Mouse (Mus musculus) T-helper 2 cell (primary cell): Measurements from ENCODE around the gene Ms4a6d.

Experiments used
- in situ Hi-C: fragments of 300-600 bp; cut with MboI, MseI; formaldehyde crosslinking; loops from one replicate; pipeline ENCODE4 v1.15.1; 2025; ENCODE audit warnings: high pct_unique_total_duplicates

The Ms4a6d gene

GRCm38 (mm10) chr19:11604603-11605002 is at the start of gene Ms4a6d:
TSS of gene Ms4a6d (minus strand) at chr19:11604849.
- in situ Hi-C loops, result loop anchor here (5.0 kb wide), 2 partner anchors 163 to 252 kb away; no protein-coding TSS in a partner anchor

GRCm38 (mm10) chr19:11649564-11649963 is 44.9 kb upstream of the Ms4a6d start:
- in situ Hi-C loops, result no loop called here

GRCm38 (mm10) chr19:11646166-11646565 is 41.5 kb upstream of the Ms4a6d start:
- in situ Hi-C loops, result no loop called here

- in situ Hi-C loops, result no loop called here
Measured at GRCm38 (mm10) chr19:11640732-11641131, 36.1 kb upstream of the Ms4a6d start, which contains the start of gene Ms4a3. TSS of gene Ms4a3 (minus strand) at chr19:11640851.

- in situ Hi-C loops, result no loop called here
Measured at GRCm38 (mm10) chr19:11639038-11639437, 34.4 kb upstream of the Ms4a6d start.

GRCm38 (mm10) chr19:11635572-11635971 is 30.9 kb upstream of the Ms4a6d start:
- in situ Hi-C loops, result no loop called here

- in situ Hi-C loops, result no loop called here
Measured at GRCm38 (mm10) chr19:11634330-11634729, 29.7 kb upstream of the Ms4a6d start.

GRCm38 (mm10) chr19:11633732-11634131 is 29.1 kb upstream of the Ms4a6d start:
- in situ Hi-C loops, result no loop called here

- in situ Hi-C loops, result no loop called here
Measured at GRCm38 (mm10) chr19:11625231-11625630, 20.6 kb upstream of the Ms4a6d start.

GRCm38 (mm10) chr19:11624800-11625199 is 20.2 kb upstream of the Ms4a6d start:
- in situ Hi-C loops, result no loop called here

GRCm38 (mm10) chr19:11623551-11623950 is 18.9 kb upstream of the Ms4a6d start, which contains the start of gene Ms4a2:
TSS of gene Ms4a2 (minus strand) at chr19:11623719.
- in situ Hi-C loops, result no loop called here

GRCm38 (mm10) chr19:11617983-11618382 is 13.3 kb upstream of the Ms4a6d start:
- in situ Hi-C loops, result no loop called here

- in situ Hi-C loops, result no loop called here
Measured at GRCm38 (mm10) chr19:11614805-11615204, 10.2 kb upstream of the Ms4a6d start.

- in situ Hi-C loops, result no loop called here
Measured at GRCm38 (mm10) chr19:11613776-11614443, 9.3 kb upstream of the Ms4a6d start.

- in situ Hi-C loops, result no loop called here
Measured at GRCm38 (mm10) chr19:11613084-11613483, 8.4 kb upstream of the Ms4a6d start.

- in situ Hi-C loops, result no loop called here
Measured at GRCm38 (mm10) chr19:11612293-11612692, 7.6 kb upstream of the Ms4a6d start.

GRCm38 (mm10) chr19:11611541-11611945 is 6.9 kb upstream of the Ms4a6d start:
- in situ Hi-C loops, result no loop called here

GRCm38 (mm10) chr19:11608172-11608571 is 3.5 kb upstream of the Ms4a6d start:
- in situ Hi-C loops, result loop anchor here (5.0 kb wide), 2 partner anchors 159 to 256 kb away; no protein-coding TSS in a partner anchor

- in situ Hi-C loops, result no loop called here
Measured at GRCm38 (mm10) chr19:11602026-11602425, 2.6 kb downstream of the Ms4a6d start.

- in situ Hi-C loops, result no loop called here
Measured at GRCm38 (mm10) chr19:11601349-11601748, 3.3 kb downstream of the Ms4a6d start.

- in situ Hi-C loops, result no loop called here
Measured at GRCm38 (mm10) chr19:11589891-11590449, 14.7 kb downstream of the Ms4a6d start.

GRCm38 (mm10) chr19:11589205-11589604 is 15.4 kb downstream of the Ms4a6d start:
- in situ Hi-C loops, result no loop called here

- in situ Hi-C loops, result no loop called here
Measured at GRCm38 (mm10) chr19:11574965-11575364, 29.7 kb downstream of the Ms4a6d start.
